ENCODE assay signal across 9 mouse cellular contexts in genomic region chr7:140821305-140821652, GRCm38 (mm10). TPM values are rescaled to one million over a fixed set of nuclear protein-coding genes. Genes with fewer than 3 reads are reported as not detected.
DNase-seq lines count a peak whose midpoint lies in the region; ATAC-seq lines count a peak whose summit lies in the region.
"Had no signal": no experiment of that assay in that cellular context is flagged by ENCODE, and none has a peak within 500 bp of the region (broad histone marks: within the 10 kb centered on the region; RNA-seq: fewer than 3 reads in every experiment).

No protein-coding gene starts in this region.

- H3K9me3 ChIP-seq in heart, embryonic 13.5 days, result no peaks in the 10 kb centered on the region
- no peaks in the 10 kb centered on the region for H3K9me3 ChIP-seq in hindbrain, embryonic 11.5 days (ENCODE audit: control insufficient read depth, low read length)
- H3K9me3 ChIP-seq in midbrain, embryonic 11.5 days (ENCODE audit: control insufficient read depth, low read length), result no peaks in the 10 kb centered on the region

- 48% methylated on average over 5 of the region's 5 CpGs for WGBS in heart, embryonic 13.5 days
- WGBS in hindbrain, embryonic 11.5 days, result 48% methylated on average over 5 of the region's 5 CpGs
- 48% methylated on average over 5 of the region's 5 CpGs for WGBS in midbrain, embryonic 11.5 days

- no peaks in the 10 kb centered on the region for H3K4me1 ChIP-seq in heart, embryonic 13.5 days
- H3K4me1 ChIP-seq in hindbrain, embryonic 11.5 days (replicated peaks; ENCODE audit: control insufficient read depth, insufficient read depth, low read length), result no peaks in the 10 kb centered on the region
- no peaks in the 10 kb centered on the region for H3K4me1 ChIP-seq in midbrain, embryonic 11.5 days (ENCODE audit: control insufficient read depth, insufficient read depth, low read length)

- peak overlapping the region; percentile 61 for H3K4me3 ChIP-seq in heart, embryonic 13.5 days
- H3K4me3 ChIP-seq in hindbrain, embryonic 11.5 days (ENCODE audit: low read depth, low read length), result peak overlapping the region; percentile 43
- peak overlapping the region; percentile 49 for H3K4me3 ChIP-seq in midbrain, embryonic 11.5 days (ENCODE audit: low read depth, low read length)

- 0 out of 2 replicates have a peak overlapping the region, but pooled peaks have one; percentile 74 for H3K9ac ChIP-seq in heart, embryonic 13.5 days
- H3K9ac ChIP-seq in hindbrain, embryonic 11.5 days (ENCODE audit: low read depth, low read length), result peak overlapping the region; percentile 46; the same call in 1 of the 2 replicates
- peak overlapping the region; percentile 71 for H3K9ac ChIP-seq in midbrain, embryonic 11.5 days (ENCODE audit: low read length)

- H3K27me3 ChIP-seq in heart, embryonic 13.5 days (replicated peaks), result peaks cover 20% of the 10 kb centered on the region
- no peaks in the 10 kb centered on the region for H3K27me3 ChIP-seq in hindbrain, embryonic 11.5 days (ENCODE audit: control insufficient read depth, insufficient read depth, low read length)
- no peaks in the 10 kb centered on the region for H3K27me3 ChIP-seq in midbrain, embryonic 11.5 days (ENCODE audit: control insufficient read depth, insufficient read depth, low read length)

- no peak overlapping the region for H3K27ac ChIP-seq in heart, embryonic 13.5 days (replicated peaks)
- H3K27ac ChIP-seq in hindbrain, embryonic 11.5 days (ENCODE audit: low read depth, low read length), result no peak overlapping the region
- H3K27ac ChIP-seq in midbrain, embryonic 11.5 days (ENCODE audit: low read depth, low read length), result no peak overlapping the region

- no peak for ATAC-seq in heart, embryonic 13.5 days (ENCODE audit: extremely low read depth, insufficient number of reproducible peaks, low FRiP score, low TSS enrichment)
- ATAC-seq in hindbrain, embryonic 11.5 days (ENCODE audit: low FRiP score), result peak; percentile 52
- ATAC-seq in midbrain, embryonic 11.5 days (ENCODE audit: low FRiP score), result peak; percentile 41; the same call in 1 of the 2 replicates
- no peak for ATAC-seq in inflammation-experienced regulatory T-cells, adult 6 months

- peak overlapping the region; percentile 83 for H3K4me2 ChIP-seq in heart, embryonic 13.5 days
- peak overlapping the region; percentile 57 for H3K4me2 ChIP-seq in hindbrain, embryonic 11.5 days (replicated peaks; ENCODE audit: low read depth, low read length)
- H3K4me2 ChIP-seq in midbrain, embryonic 11.5 days, result peak overlapping the region; percentile 59

- H3K36me3 ChIP-seq in heart, embryonic 13.5 days, result no peaks in the 10 kb centered on the region
- no peaks in the 10 kb centered on the region for H3K36me3 ChIP-seq in hindbrain, embryonic 11.5 days (ENCODE audit: control insufficient read depth, insufficient read depth, low read length)
- H3K36me3 ChIP-seq in midbrain, embryonic 11.5 days (ENCODE audit: control insufficient read depth, insufficient read depth, low read length), result no peaks in the 10 kb centered on the region

- intact Hi-C loops in heart, postnatal 25 days (cut with DNase I), result no loop called here

- DNase-seq in heart, postnatal 25 days (ENCODE audit: low spot score), result no peak
- DNase-seq in cerebellum, adult 18-20 months, result peak; percentile 55 to 57
- DNase-seq in hindbrain, embryonic 11.5 days (ENCODE audit: low spot score), result no peak
- DNase-seq in midbrain, embryonic 11.5 days (ENCODE audit: low spot score, missing footprints), result no peak
- no peak for DNase-seq in urinary bladder, adult 2 months (ENCODE audit: low spot score)
- DNase-seq in right cerebral cortex, postnatal 4 days, result no peak
- DNase-seq: spleen, adult 18-20 months had no signal

RNA-seq across cellular contexts. Expression of gene Zfp941, which starts 0.7 kb away (rescaled TPM):
- 0.66 and 0.90 TPM in 2 replicates for polyA plus RNA-seq in heart, embryonic 13.5 days (2015; fragmentation: Nextera tagmentation; extraction: Ambion mirVana)
- total RNA-seq in heart, postnatal 25 days (2021), result not detected
- 6.4 and 8.1 TPM in 2 replicates for polyA plus RNA-seq in hindbrain, embryonic 11.5 days (2014; fragmentation: Nextera tagmentation; extraction: Ambion mirVana)
- 5.4 and 7.1 TPM in 2 replicates for polyA plus RNA-seq in midbrain, embryonic 11.5 days (2014; fragmentation: Nextera tagmentation; extraction: Ambion mirVana)
- 0.45 and 0.71 TPM in 2 replicates for polyA plus RNA-seq in urinary bladder, adult 2 months (2012; rRNA removed)
- under 1 TPM in 2 of 3 experiments, not detected in 1; 0.40 TPM for polyA plus RNA-seq in inflammation-experienced regulatory T-cells, adult 6 months (2017; shearing (Covaris generic))

RNA-seq across cellular contexts. Expression of gene Urah, which starts 13.5 kb away (rescaled TPM):
- 0.24 and 0.90 TPM in 2 replicates for polyA plus RNA-seq in heart, embryonic 13.5 days (2015; fragmentation: Nextera tagmentation; extraction: Ambion mirVana)
- under 1 TPM; 0.39 to 0.83 TPM for total RNA-seq in heart, postnatal 25 days (2021)
- 0.25 TPM in 1 of 2 replicates, not detected in the other for polyA plus RNA-seq in hindbrain, embryonic 11.5 days (2014; fragmentation: Nextera tagmentation; extraction: Ambion mirVana)
- polyA plus RNA-seq in midbrain, embryonic 11.5 days (2014; fragmentation: Nextera tagmentation; extraction: Ambion mirVana), result not detected in 2 replicates
- polyA plus RNA-seq in urinary bladder, adult 2 months (2012; rRNA removed), result 43.7 and 48.7 TPM in 2 replicates
- polyA plus RNA-seq in inflammation-experienced regulatory T-cells, adult 6 months (2017; shearing (Covaris generic)), result not detected

RNA-seq across cellular contexts. Expression of gene Scgb1c1, which starts 24.1 kb away (rescaled TPM):
- polyA plus RNA-seq in heart, embryonic 13.5 days (2015; fragmentation: Nextera tagmentation; extraction: Ambion mirVana), result not detected in 2 replicates
- 10 to 100 TPM; 10.8 to 14.5 TPM for total RNA-seq in heart, postnatal 25 days (2021)
- polyA plus RNA-seq in hindbrain, embryonic 11.5 days (2014; fragmentation: Nextera tagmentation; extraction: Ambion mirVana), result not detected in 2 replicates
- polyA plus RNA-seq in midbrain, embryonic 11.5 days (2014; fragmentation: Nextera tagmentation; extraction: Ambion mirVana), result not detected in 2 replicates
- not detected in 2 replicates for polyA plus RNA-seq in urinary bladder, adult 2 months (2012; rRNA removed)
- not detected for polyA plus RNA-seq in inflammation-experienced regulatory T-cells, adult 6 months (2017; shearing (Covaris generic))

RNA-seq across cellular contexts. Expression of gene Odf3, which starts 26.3 kb away (rescaled TPM):
- polyA plus RNA-seq in heart, embryonic 13.5 days (2015; fragmentation: Nextera tagmentation; extraction: Ambion mirVana), result 0.09 TPM in 1 of 2 replicates, not detected in the other
- not detected for total RNA-seq in heart, postnatal 25 days (2021)
- not detected in 2 replicates for polyA plus RNA-seq in hindbrain, embryonic 11.5 days (2014; fragmentation: Nextera tagmentation; extraction: Ambion mirVana)
- polyA plus RNA-seq in midbrain, embryonic 11.5 days (2014; fragmentation: Nextera tagmentation; extraction: Ambion mirVana), result not detected in 2 replicates
- 0.06 TPM in 1 of 2 replicates, not detected in the other for polyA plus RNA-seq in urinary bladder, adult 2 months (2012; rRNA removed)
- not detected for polyA plus RNA-seq in inflammation-experienced regulatory T-cells, adult 6 months (2017; shearing (Covaris generic))

RNA-seq across cellular contexts. Expression of gene Syce1, which starts 33.6 kb away (rescaled TPM):
- polyA plus RNA-seq in heart, embryonic 13.5 days (2015; fragmentation: Nextera tagmentation; extraction: Ambion mirVana), result 0.23 and 0.29 TPM in 2 replicates
- total RNA-seq in heart, postnatal 25 days (2021), result not detected
- polyA plus RNA-seq in hindbrain, embryonic 11.5 days (2014; fragmentation: Nextera tagmentation; extraction: Ambion mirVana), result 0.45 TPM in 1 of 2 replicates, not detected in the other
- polyA plus RNA-seq in midbrain, embryonic 11.5 days (2014; fragmentation: Nextera tagmentation; extraction: Ambion mirVana), result 0.12 TPM in 1 of 2 replicates, not detected in the other
- 0.10 and 0.18 TPM in 2 replicates for polyA plus RNA-seq in urinary bladder, adult 2 months (2012; rRNA removed)
- polyA plus RNA-seq in inflammation-experienced regulatory T-cells, adult 6 months (2017; shearing (Covaris generic)), result not detected

Comparison
In these comparisons a context has a peak if more than half of its experiments do, and no peak if none do; other contexts are left out.
1. ATAC-seq: peak in hindbrain, embryonic 11.5 days (single experiment) and midbrain, embryonic 11.5 days (single experiment); none in heart, embryonic 13.5 days (single experiment) and inflammation-experienced regulatory T-cells, adult 6 months (single experiment).
2. DNase-seq: peak in cerebellum, adult 18-20 months (2 of 2); none in heart, postnatal 25 days (single experiment), hindbrain, embryonic 11.5 days (single experiment), midbrain, embryonic 11.5 days (single experiment), urinary bladder, adult 2 months (single experiment) and right cerebral cortex, postnatal 4 days (single experiment).
3. RNA of gene Urah, which starts 13.5 kb away (polyA plus RNA-seq): 43.7 to 48.7 TPM in urinary bladder, adult 2 months; 0.25 TPM in hindbrain, embryonic 11.5 days, 0.24 to 0.90 TPM in heart, embryonic 13.5 days, not detected in midbrain, embryonic 11.5 days and not detected in inflammation-experienced regulatory T-cells, adult 6 months; every median in the first group is over 10 times any median in the second.
4. Peak in every context shown above with its lines, with median percentiles within 50 percentile points of each other: H3K4me2 ChIP-seq, H3K4me3 ChIP-seq and H3K9ac ChIP-seq.